Mouse (Mus musculus) E14TG2a.4 (cell line): ENCODE measurements around the gene Atg9b.

ENCODE experiments used
- CTCF ChIP-seq: conservative IDR thresholded peaks from 2 replicates; pipeline ENCODE4 v1.5.1; 2014; ENCODE audit warnings: low read length
- POU5F1 ChIP-seq: IDR thresholded peaks from 2 replicates; pipeline ENCODE4 v1.6.1; 2014; ENCODE audit warnings: low read length, borderline replicate concordance

DNA sequence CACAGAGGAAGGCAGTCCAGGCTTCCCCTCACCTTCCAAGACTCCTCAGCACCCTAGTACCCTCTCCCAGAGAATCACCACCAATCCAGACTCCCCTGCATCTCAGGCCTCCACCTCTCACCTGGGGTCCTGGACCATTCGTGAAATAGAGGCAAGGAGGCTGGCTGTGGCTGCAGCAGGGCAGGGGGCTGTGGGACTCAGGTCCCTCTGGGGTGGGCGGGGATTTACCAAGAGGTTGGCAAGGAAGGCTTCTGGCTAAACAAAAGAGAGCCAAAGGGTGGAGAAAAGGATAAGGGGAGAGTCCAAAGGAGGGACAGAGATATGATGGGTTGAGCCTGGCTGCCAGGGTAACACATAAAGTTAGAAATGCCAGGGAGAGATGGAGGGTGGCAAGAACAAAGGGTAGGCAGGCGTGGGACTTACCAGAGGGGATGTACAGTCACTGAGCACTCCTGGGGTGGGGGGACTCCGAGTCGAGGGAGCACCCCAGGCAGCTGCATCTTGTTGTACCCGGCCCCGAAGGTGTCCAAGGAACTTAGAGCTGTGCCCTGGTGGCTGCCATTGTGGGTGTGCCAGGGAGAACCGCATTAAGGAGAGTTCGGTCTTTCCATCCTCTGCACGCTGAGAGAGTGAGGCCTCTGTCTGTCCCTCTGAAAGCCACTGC lies 5.9 kb downstream of the Atg9b start:
- TF ChIP-seq CTCF: no peak
- no peak for TF ChIP-seq POU5F1
